Mouse (Mus musculus) spleen, adult 2 months (tissue): ENCODE measurements at regions not wholly inside any gene's neighbourhood (a gene's known extent, or its start where the extent isn't known, plus 50 kb on each side); places are given as distances from the start of the nearest gene placed in this dataset.

Experiments used
- CTCF ChIP-seq: fragments of 200-500 bp; IDR thresholded peaks from 2 replicates; pipeline ENCODE4 v1.5.1; 2011; ENCODE audit warnings: mild to moderate bottlenecking, inconsistent platforms; ENCODE audit not compliant: insufficient read depth, insufficient read length, insufficient replicate concordance; ENCODE audit errors: extremely low read depth
- POLR2A ChIP-seq: fragments of 200-500 bp; IDR thresholded peaks from 2 replicates; pipeline ENCODE4 v1.6.1; 2011; ENCODE audit warnings: low read depth, low read length, inconsistent platforms

GRCm38 (mm10) chr3:99793622-99794021 is 91.6 kb upstream of the Spag17 start:
- TF ChIP-seq CTCF: no peak
- no peak for TF ChIP-seq POLR2A
